Mouse (Mus musculus): Measurements from ENCODE around the gene Lrrc2. TPM values are rescaled to one million over a fixed set of nuclear protein-coding genes. Genes with fewer than 3 reads are reported as not detected.

Lrrc2 gene
- total RNA-seq, 1 experiment: 20.2 TPM

DNA sequence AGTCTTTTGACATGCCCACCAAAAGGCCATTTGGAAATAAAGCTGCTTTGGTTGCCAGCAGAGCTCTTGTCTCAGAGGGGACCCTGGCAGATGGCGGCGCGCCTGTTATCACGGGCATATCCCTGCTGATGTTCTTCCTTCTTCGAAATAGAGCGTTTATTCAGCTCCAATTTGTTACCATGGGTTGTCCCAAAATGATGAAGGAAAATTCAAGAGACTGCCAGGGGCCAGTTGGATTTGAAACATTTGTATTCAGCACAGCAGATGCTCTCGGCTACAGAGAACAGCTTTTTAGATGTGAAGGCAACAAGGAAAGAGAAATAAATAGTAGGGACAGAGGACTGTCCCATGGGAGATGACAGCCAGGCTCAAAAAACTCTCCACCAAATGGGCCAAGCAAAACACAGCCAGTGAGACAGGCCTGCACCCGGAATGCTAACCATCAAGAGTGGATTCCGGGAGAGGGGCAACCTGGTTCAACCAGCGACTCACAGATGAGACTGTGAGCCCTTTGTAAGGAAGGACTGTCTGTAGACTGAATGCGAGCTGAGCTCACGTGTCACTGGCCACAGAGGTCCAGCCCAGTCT lies 17.4 kb upstream of the Lrrc2 start:
- Histone ChIP-seq H3K36me3 (ENCODE audit: control insufficient read depth, insufficient read depth, low read length, poor library complexity, severe bottlenecking) (no peaks in the 10 kb centered on the region), H3K4me3 (ENCODE audit: insufficient read depth in 1 of 2, low read depth in 1 of 2, low read length in 2 of 2, poor library complexity in 1 of 2, severe bottlenecking in 1 of 2) (no peak overlapping the region), H3K4me1 (ENCODE audit: control insufficient read depth in 2 of 2, insufficient read depth in 2 of 2, low read length in 2 of 2, poor library complexity in 1 of 2) (peaks cover 0 to 2% of the 10 kb centered on the region in 2 experiments; a peak in 1 of 4 replicates), H3K27ac (ENCODE audit: insufficient read depth, low read depth, low read length, poor library complexity, severe bottlenecking) (no peak overlapping the region), H3K9ac (ENCODE audit: insufficient read depth, low read depth, low read length, poor library complexity, severe bottlenecking) (no peak overlapping the region), H3K9me3 (ENCODE audit: control insufficient read depth, insufficient read depth, low read depth, low read length) (no peaks in the 10 kb centered on the region)
- no peak for TF ChIP-seq HCFC1 (IDR thresholded peaks at IDR 0.05; ENCODE audit: borderline replicate concordance, insufficient read depth, low read length)
- TF ChIP-seq ZNF384 (IDR thresholded peaks at IDR 0.05; ENCODE audit: low read depth, low read length): no peak
- no peak for TF ChIP-seq MAFK (IDR thresholded peaks at IDR 0.05; ENCODE audit: insufficient read depth, low read depth, low read length)
- TF ChIP-seq ZC3H11A (IDR thresholded peaks at IDR 0.05; ENCODE audit: borderline replicate concordance, low read depth, low read length): no peak
- no peak for TF ChIP-seq CHD2 (IDR thresholded peaks at IDR 0.05; ENCODE audit: low read depth, low read length)
- DNase-seq (ENCODE audit: low read depth, low spot score): no peak
- in situ Hi-C loops (cut with MboI; ENCODE audit: low sequenced_read_pairs in 2 of 2, unreplicated experiment in 2 of 2): no loop called here

DNA sequence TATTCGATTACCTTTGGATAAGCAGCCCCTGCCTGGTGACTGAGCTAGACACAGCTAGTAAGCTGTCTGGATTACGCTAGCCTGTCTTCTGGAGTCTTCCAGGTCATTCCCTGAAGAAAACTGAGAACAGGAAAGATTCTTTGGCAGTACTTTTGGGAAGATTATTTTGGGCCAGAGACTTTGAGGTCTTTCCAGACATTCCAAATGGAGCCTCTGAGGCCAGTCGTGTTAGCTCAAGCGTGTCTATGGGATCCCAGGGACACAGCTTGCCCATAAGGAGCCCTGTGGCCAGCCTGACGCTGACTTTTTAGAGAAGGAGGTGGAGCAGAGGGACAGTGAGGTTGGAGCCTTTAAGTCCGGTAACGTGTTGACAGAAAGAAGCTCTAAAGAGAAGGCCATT lies 15.4 kb upstream of the Lrrc2 start:
- H3K4me3 ChIP-seq (ENCODE audit: insufficient read depth in 1 of 2, low read depth in 1 of 2, low read length in 2 of 2, poor library complexity in 1 of 2, severe bottlenecking in 1 of 2): no peak overlapping the region
- H3K36me3 ChIP-seq (ENCODE audit: control insufficient read depth, insufficient read depth, low read length, poor library complexity, severe bottlenecking): peaks cover 9% of the 10 kb centered on the region
- no peak for TF ChIP-seq ZNF384 (IDR thresholded peaks at IDR 0.05; ENCODE audit: low read depth, low read length)
- TF ChIP-seq MAFK (IDR thresholded peaks at IDR 0.05; ENCODE audit: insufficient read depth, low read depth, low read length): no peak
- TF ChIP-seq ZC3H11A (IDR thresholded peaks at IDR 0.05; ENCODE audit: borderline replicate concordance, low read depth, low read length): no peak
- TF ChIP-seq HCFC1 (IDR thresholded peaks at IDR 0.05; ENCODE audit: borderline replicate concordance, insufficient read depth, low read length): no peak
- TF ChIP-seq CHD2 (IDR thresholded peaks at IDR 0.05; ENCODE audit: low read depth, low read length): no peak
- H3K27ac ChIP-seq (ENCODE audit: insufficient read depth, low read depth, low read length, poor library complexity, severe bottlenecking): no peak overlapping the region
- in situ Hi-C loops (cut with MboI; ENCODE audit: low sequenced_read_pairs in 2 of 2, unreplicated experiment in 2 of 2): no loop called here
- no peak overlapping the region for H3K9ac ChIP-seq (ENCODE audit: insufficient read depth, low read depth, low read length, poor library complexity, severe bottlenecking)
- no peak for DNase-seq (ENCODE audit: low read depth, low spot score)
- peaks cover 0 to 2% of the 10 kb centered on the region in 2 experiments; a peak in 1 of 4 replicates for H3K4me1 ChIP-seq (ENCODE audit: control insufficient read depth in 2 of 2, insufficient read depth in 2 of 2, low read length in 2 of 2, poor library complexity in 1 of 2)
- H3K9me3 ChIP-seq (ENCODE audit: control insufficient read depth, insufficient read depth, low read depth, low read length): no peaks in the 10 kb centered on the region

GRCm38 (mm10) chr9:110937506-110938490 lies 13.5 kb upstream of the Lrrc2 start:
- peaks cover 27% of the 10 kb centered on the region for H3K36me3 ChIP-seq (ENCODE audit: control insufficient read depth, insufficient read depth, low read length, poor library complexity, severe bottlenecking)
- in situ Hi-C loops (cut with MboI; ENCODE audit: low sequenced_read_pairs in 2 of 2, unreplicated experiment in 2 of 2): no loop called here
- H3K9ac ChIP-seq (ENCODE audit: insufficient read depth, low read depth, low read length, poor library complexity, severe bottlenecking): no peak overlapping the region
- no peak for TF ChIP-seq CHD2 (IDR thresholded peaks at IDR 0.05; ENCODE audit: low read depth, low read length)
- no peak overlapping the region for H3K4me3 ChIP-seq (ENCODE audit: insufficient read depth in 1 of 2, low read depth in 1 of 2, low read length in 2 of 2, poor library complexity in 1 of 2, severe bottlenecking in 1 of 2)
- H3K27ac ChIP-seq (ENCODE audit: insufficient read depth, low read depth, low read length, poor library complexity, severe bottlenecking): peak overlapping the region; percentile 60; the same call in 1 of the 2 replicates
- H3K9me3 ChIP-seq (ENCODE audit: control insufficient read depth, insufficient read depth, low read depth, low read length): no peaks in the 10 kb centered on the region
- peaks cover 0 to 2% of the 10 kb centered on the region in 2 experiments; a peak in 1 of 4 replicates for H3K4me1 ChIP-seq (ENCODE audit: control insufficient read depth in 2 of 2, insufficient read depth in 2 of 2, low read length in 2 of 2, poor library complexity in 1 of 2)
- DNase-seq (ENCODE audit: low read depth, low spot score): no peak

- no peak for TF ChIP-seq MAFK (IDR thresholded peaks at IDR 0.05; ENCODE audit: insufficient read depth, low read depth, low read length)
- TF ChIP-seq CHD2 (IDR thresholded peaks at IDR 0.05; ENCODE audit: low read depth, low read length): no peak
- TF ChIP-seq HCFC1 (IDR thresholded peaks at IDR 0.05; ENCODE audit: borderline replicate concordance, insufficient read depth, low read length): no peak
- TF ChIP-seq ZNF384 (IDR thresholded peaks at IDR 0.05; ENCODE audit: low read depth, low read length): no peak
- no peak for TF ChIP-seq ZC3H11A (IDR thresholded peaks at IDR 0.05; ENCODE audit: borderline replicate concordance, low read depth, low read length)
- H3K4me3 ChIP-seq (ENCODE audit: insufficient read depth in 1 of 2, low read depth in 1 of 2, low read length in 2 of 2, poor library complexity in 1 of 2, severe bottlenecking in 1 of 2): peak overlapping the region; percentile 69 to 83
- peaks cover 3% of the 10 kb centered on the region in 2 experiments; a peak in 1 of 4 replicates for H3K4me1 ChIP-seq (ENCODE audit: control insufficient read depth in 2 of 2, insufficient read depth in 2 of 2, low read length in 2 of 2, poor library complexity in 1 of 2)
- peak overlapping the region; percentile 100 for H3K27ac ChIP-seq (ENCODE audit: insufficient read depth, low read depth, low read length, poor library complexity, severe bottlenecking)
- no peaks in the 10 kb centered on the region for H3K9me3 ChIP-seq (ENCODE audit: control insufficient read depth, insufficient read depth, low read depth, low read length)
- no peak for DNase-seq (ENCODE audit: low read depth, low spot score)
- in situ Hi-C loops (cut with MboI; ENCODE audit: low sequenced_read_pairs in 2 of 2, unreplicated experiment in 2 of 2): no loop called here
- peaks cover 40% of the 10 kb centered on the region for H3K36me3 ChIP-seq (ENCODE audit: control insufficient read depth, insufficient read depth, low read length, poor library complexity, severe bottlenecking)
- peak overlapping the region; percentile 77 for H3K9ac ChIP-seq (ENCODE audit: insufficient read depth, low read depth, low read length, poor library complexity, severe bottlenecking)
These were observed 7.1 kb upstream of the Lrrc2 start for GRCm38 (mm10) chr9:110944265-110944664.

Measured in ES-E14 (cell line).